Mouse (Mus musculus) heart, postnatal 25 days (tissue): ENCODE measurements at regions not wholly inside any gene's neighbourhood (a gene's known extent, or its start where the extent isn't known, plus 50 kb on each side); places are given as distances from the start of the nearest gene placed in this dataset.
"Not testable (repeated sequence)": the region's sequence is repeated elsewhere in the genome, so short reads cannot be mapped to it uniquely, and the experiment has no call there.

Experiments
- DNase-seq: peaks from one replicate; pipeline ENCODE4 v3.0.0; 2022; ENCODE audit warnings: low spot score
- intact Hi-C: fragments of 180-260 bp; cut with DNase I; formaldehyde crosslinking; loops from one replicate; pipeline ENCODE4 v1.15.1; 2025

GRCm38 (mm10) chr13:78920802-78921201, 721.2 kb upstream of the Nr2f1 start:
- no peak for DNase-seq
- intact Hi-C loops, result no loop called here

- no peak for DNase-seq
- intact Hi-C loops, result no loop called here
Measured at GRCm38 (mm10) chr13:78909839-78910238, 710.3 kb upstream of the Nr2f1 start.

- no peak for DNase-seq
- intact Hi-C loops, result no loop called here
Measured at GRCm38 (mm10) chr13:78904102-78904501, 704.5 kb upstream of the Nr2f1 start.

- DNase-seq, result no peak
- intact Hi-C loops, result no loop called here
Measured at GRCm38 (mm10) chr13:78900693-78901092, 701.1 kb upstream of the Nr2f1 start.

GRCm38 (mm10) chr13:78892252-78892651, 692.7 kb upstream of the Nr2f1 start:
- intact Hi-C loops, result no loop called here
- DNase-seq, result no peak

GRCm38 (mm10) chr13:78883062-78883461, 683.5 kb upstream of the Nr2f1 start:
- intact Hi-C loops, result no loop called here
- no peak for DNase-seq

- DNase-seq, result no peak
- intact Hi-C loops, result no loop called here
Measured at GRCm38 (mm10) chr13:78872582-78872981, 673.0 kb upstream of the Nr2f1 start.

GRCm38 (mm10) chr13:78871976-78872375, 672.4 kb upstream of the Nr2f1 start:
- no peak for DNase-seq
- intact Hi-C loops, result no loop called here

GRCm38 (mm10) chr13:78871254-78871653, 671.7 kb upstream of the Nr2f1 start:
- no peak for DNase-seq
- intact Hi-C loops, result no loop called here

- DNase-seq, intact Hi-C loops: not testable (repeated sequence)
Measured at GRCm38 (mm10) chr13:78824357-78824756, 624.8 kb upstream of the Nr2f1 start.

GRCm38 (mm10) chr13:78809656-78810055, 610.1 kb upstream of the Nr2f1 start:
- intact Hi-C loops, result no loop called here
- no peak for DNase-seq

GRCm38 (mm10) chr13:78802838-78803124, 603.2 kb upstream of the Nr2f1 start:
- intact Hi-C loops, result no loop called here
- no peak for DNase-seq

- no peak for DNase-seq
- intact Hi-C loops, result no loop called here
Measured at GRCm38 (mm10) chr13:78802011-78802837, 602.7 kb upstream of the Nr2f1 start.

GRCm38 (mm10) chr13:78799641-78800040, 600.1 kb upstream of the Nr2f1 start:
- intact Hi-C loops, result no loop called here
- DNase-seq, result no peak

GRCm38 (mm10) chr13:78795228-78795627, 595.7 kb upstream of the Nr2f1 start:
- intact Hi-C loops, result no loop called here
- DNase-seq, result no peak

- no peak for DNase-seq
- intact Hi-C loops, result no loop called here
Measured at GRCm38 (mm10) chr13:78784285-78784684, 584.7 kb upstream of the Nr2f1 start.

GRCm38 (mm10) chr13:78783591-78784240, 584.2 kb upstream of the Nr2f1 start:
- DNase-seq, result no peak
- intact Hi-C loops, result no loop called here
